Mouse (Mus musculus) testis, adult 2 months (tissue): ENCODE results near the gene Btn1a1.

Experiments
- CTCF ChIP-seq: fragments of 200-500 bp; IDR thresholded peaks from 2 replicates; pipeline ENCODE4 v1.5.1; 2012; ENCODE audit warnings: low read depth, mild to moderate bottlenecking, inconsistent platforms, low read length, moderate library complexity; ENCODE audit not compliant: control insufficient read depth, insufficient read depth, insufficient replicate concordance
- POLR2A ChIP-seq: fragments of 200-500 bp; IDR thresholded peaks from 2 replicates; pipeline ENCODE4 v1.6.1; 2012; ENCODE audit warnings: low read depth, mild to moderate bottlenecking, inconsistent platforms, low read length, moderate library complexity; ENCODE audit not compliant: control insufficient read depth

- TF ChIP-seq CTCF (no peak), POLR2A (peak; percentile 85)
Observed at GRCm38 (mm10) chr13:23423286-23424051, 42.2 kb downstream of the Btn1a1 start, which contains the start of gene Abt1.
